Mouse (Mus musculus) spleen, embryonic (tissue): Measurements from ENCODE around the gene Wbp2.
"Not testable (repeated sequence)": the region's sequence is repeated elsewhere in the genome, so short reads cannot be mapped to it uniquely, and the experiment has no call there.

Experiments
- CTCF ChIA-PET: fragments of 350-600 bp; sonication (Branson Sonifier 250); formaldehyde crosslinking; loops from one replicate; lab custom pipeline; 2022; lab: Charles Lee

Gene Wbp2

GRCm38 (mm10) chr11:116086258-116087193, at the start of gene Wbp2:
Gene Wbp2, minus strand, starts transcription at chr11:116086995.
- CTCF ChIA-PET, result interaction anchor here (0.6 kb wide), 1 partner anchor 12 kb away, joined by 4 read pairs; no protein-coding TSS in a partner anchor

- CTCF ChIA-PET, result interaction anchor here (0.5 to 0.7 kb wide), 2 partner anchors 60 to 109 kb away, joined by 3 to 5 read pairs; no protein-coding TSS in a partner anchor
These were observed 47.4 kb upstream of the Wbp2 start for GRCm38 (mm10) chr11:116134171-116134570.

GRCm38 (mm10) chr11:116133497-116133896, 46.7 kb upstream of the Wbp2 start:
- CTCF ChIA-PET, result no interaction called here

DNA sequence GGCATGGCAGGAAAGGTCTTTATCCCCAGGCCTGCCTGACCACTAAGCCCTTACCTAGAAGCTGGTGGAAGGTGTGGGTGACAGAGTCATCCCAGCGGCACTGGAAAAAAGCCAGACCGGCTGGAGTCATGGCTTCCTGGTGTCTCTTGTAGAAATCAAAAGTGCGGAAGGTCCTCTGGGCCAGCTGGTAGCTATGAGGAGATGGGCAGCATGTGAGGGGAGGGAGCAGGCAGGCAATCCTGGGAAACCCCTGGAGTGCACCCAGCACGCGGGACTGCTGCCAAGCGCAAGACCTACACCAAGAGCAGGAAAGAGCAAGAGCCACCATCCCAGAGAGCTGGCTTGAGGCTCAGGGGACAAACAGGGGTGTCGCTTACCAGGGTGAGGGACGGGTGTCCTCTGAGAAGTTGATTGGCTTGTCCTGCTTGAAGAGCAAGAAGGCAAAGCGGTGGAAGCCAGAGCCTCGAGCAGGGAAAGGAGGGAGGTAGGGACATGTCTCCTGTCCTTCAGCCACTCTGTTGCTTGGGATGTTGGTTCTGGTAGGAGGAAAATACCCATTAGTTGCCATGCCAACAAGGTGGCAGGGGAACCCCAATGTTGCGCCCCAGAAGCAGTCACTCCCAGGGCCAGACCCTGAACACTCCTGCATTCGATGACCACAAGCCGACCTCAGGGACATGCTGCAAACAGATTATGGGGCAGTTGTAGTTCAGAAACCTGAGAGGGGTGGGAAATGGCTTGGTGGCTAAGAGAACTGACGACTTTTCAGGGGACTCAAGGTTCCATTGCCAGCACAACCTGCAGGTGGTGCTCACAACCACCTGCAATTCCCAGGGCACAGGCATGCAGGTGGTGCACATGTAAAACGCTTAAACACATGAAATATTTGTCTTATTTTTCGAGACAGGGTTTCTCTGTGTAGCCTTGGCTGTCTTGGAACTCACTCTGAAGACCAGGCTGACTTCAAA, 45.9 kb upstream of the Wbp2 start:
- CTCF ChIA-PET, result interaction anchor here (0.6 kb wide), 1 partner anchor 1084 kb away, joined by 3 read pairs; no protein-coding TSS in a partner anchor

GRCm38 (mm10) chr11:116131349-116132170, 44.8 kb upstream of the Wbp2 start:
- CTCF ChIA-PET, result no interaction called here

DNA sequence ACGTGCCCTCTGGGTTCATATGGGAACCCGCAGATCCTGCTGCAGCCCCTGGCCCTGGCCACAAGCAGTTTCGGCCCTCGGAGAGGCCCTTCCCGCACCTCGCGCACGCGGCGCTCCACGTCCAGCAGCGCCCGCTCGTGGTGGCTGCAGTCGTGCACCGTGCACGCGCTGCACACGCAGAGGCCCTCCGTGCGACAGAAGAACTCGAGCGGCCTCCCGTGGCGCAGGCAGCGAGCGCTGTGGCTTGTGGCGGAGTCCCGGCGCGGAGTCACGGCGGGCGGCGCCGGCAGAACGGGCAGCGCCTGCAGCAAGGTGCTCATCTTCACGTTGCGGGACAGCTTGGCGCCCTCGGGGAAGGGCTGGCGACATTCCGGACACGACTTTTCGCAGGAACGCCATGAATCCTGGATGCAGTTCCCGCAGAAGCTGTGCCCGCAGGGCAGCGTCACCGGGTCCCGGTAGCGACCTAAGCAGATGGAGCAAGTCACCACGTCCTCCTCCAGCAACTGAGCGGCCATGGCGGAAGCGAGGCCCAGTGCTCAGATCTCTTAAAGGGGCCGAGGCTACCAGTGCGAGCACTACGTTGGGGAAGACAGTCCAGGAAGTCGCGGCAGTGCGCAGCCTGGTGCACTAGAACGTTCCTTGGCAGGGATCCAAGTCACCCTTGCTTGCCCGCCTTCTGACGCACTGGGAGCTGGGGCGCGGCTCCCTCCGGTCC, 43.9 kb upstream of the Wbp2 start, which contains the start of gene Trim65:
Trim65 (minus strand) TSS at position 641 of the 718 bp plus-strand sequence.
- CTCF ChIA-PET, result no interaction called here

DNA sequence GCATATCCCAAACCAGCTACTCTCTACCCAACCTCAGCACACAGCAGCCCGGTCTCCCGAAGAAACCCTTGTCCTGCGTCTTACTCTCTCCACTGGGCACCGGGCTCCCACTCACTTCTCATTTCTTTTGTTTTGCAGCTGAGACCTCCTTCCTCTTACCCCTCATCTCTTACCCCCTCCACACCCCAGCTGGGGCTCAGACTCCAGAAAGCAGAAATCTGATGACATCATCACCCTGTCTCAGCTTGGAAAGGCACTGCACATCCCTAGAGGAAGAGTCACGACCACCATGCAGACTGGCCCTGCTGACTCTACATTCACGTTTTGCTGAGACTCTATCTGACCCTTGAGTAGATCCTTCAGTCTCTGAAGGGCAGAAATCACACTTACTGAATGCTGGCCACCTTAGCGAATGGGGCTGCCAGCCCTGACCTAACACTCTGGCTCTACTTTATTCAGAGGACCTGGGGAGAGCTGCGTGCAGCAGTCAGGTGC, 43.2 kb upstream of the Wbp2 start:
- CTCF ChIA-PET, result no interaction called here

GRCm38 (mm10) chr11:116129091-116129790, 42.4 kb upstream of the Wbp2 start:
- CTCF ChIA-PET, result no interaction called here

DNA sequence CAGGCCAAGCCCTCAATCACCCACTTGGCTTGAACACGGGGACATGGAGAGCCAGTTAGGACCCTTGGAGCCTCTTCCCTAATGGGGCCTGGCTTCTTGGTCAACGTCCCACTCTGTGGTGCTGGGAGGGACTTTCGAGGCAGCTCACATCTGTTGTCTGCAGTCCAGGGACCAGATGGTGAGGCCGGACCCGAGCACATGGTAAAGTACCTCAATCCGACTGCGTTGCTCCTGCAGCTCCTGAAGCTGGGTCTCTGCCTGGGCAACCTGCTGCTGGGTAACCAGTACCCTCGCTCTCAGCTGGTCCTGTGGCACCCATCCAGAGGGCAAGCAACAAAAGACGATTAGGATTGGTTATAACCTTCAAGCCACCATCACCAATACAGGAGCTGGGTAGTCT, 41.2 kb upstream of the Wbp2 start:
- CTCF ChIA-PET, result no interaction called here

DNA sequence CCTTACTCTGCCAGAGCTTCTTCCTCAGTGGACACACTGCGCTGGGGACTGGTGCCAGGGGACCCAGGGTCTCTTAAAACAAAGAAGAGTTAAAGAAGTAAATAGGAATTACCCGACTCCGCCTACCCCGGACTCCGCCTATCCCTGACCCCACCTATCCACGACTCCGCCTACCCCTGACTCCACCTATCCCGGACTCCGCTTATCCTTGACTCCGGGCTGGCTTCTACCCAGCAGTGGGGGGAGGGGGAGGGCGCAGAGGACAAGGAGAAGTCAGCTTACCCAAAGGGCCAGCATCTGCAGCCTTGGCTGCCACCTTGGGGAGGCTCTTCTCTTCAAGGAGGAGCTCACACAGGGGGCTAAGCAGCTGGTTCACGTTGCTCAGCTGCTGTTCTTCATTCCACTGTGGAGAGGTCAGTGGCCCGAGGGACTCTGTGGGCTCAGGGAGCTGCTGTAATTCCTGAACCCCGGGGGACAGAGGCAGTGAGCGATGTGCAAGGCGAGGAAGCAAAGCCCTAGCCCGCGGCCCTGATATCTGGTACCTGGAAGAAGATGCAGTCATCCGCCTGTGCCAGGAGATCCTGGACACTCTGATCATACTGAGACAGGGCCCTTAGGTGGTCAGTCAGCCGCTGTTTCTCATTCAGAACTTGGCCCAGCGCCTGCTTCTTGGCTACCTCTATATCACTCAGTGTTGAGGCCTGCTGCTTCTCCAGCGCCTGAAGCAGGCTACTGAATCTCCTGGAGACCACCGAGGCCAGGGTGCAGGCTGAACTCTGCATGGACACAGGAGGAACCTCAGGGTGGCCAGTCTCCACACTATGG, 40.6 kb upstream of the Wbp2 start, which contains the start of gene Trim47:
Trim47 (minus strand) TSS at position 55 of the 825 bp plus-strand sequence.
- CTCF ChIA-PET, result no interaction called here

DNA sequence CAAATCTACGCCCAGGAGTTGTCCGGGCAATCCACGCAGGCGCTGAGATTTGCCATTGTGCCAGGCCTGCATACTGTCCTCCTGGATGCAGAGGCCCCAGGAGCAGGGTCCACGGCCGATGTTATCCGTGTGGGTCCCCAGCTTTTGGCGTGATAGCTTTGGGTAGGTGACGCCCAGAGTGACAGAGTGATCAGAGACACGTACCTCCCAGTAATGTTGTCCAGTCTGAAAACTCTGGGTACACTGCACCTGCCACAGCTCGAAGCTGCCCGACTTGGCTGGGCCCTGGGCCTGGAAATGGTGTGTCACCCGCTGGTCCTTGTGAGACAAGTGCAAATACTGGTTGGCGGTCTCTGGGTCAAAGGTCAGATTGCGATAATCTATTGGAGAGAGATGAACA, 39.5 kb upstream of the Wbp2 start:
- CTCF ChIA-PET, result no interaction called here

- CTCF ChIA-PET, result not testable (repeated sequence)
These were observed 35.0 kb upstream of the Wbp2 start for GRCm38 (mm10) chr11:116121731-116122245.

DNA sequence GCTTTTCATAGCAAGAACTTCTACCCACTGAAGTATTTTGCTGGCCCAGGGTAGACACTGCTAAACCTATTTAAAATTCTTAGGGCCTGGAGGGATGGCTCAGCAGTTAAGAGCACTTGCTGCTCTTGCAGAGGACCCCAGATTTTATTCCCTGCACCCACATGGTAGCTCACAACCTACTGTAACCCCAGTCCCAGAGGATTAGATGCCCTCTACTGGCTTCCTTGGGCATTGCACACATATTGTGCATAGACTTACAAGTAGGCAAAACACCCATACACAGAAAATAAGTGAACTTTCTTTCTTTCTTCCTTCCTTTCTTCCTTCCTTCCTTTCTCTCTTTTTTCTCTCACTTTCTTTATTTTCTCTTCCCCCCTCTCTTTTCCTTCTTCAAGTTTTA, 31.0 kb upstream of the Wbp2 start:
- CTCF ChIA-PET, result interaction anchor here (0.6 kb wide), 1 partner anchor 177 kb away, joined by 7 read pairs; no protein-coding TSS in a partner anchor

- CTCF ChIA-PET, result no interaction called here
These were observed 30.4 kb upstream of the Wbp2 start for GRCm38 (mm10) chr11:116117241-116117640.

DNA sequence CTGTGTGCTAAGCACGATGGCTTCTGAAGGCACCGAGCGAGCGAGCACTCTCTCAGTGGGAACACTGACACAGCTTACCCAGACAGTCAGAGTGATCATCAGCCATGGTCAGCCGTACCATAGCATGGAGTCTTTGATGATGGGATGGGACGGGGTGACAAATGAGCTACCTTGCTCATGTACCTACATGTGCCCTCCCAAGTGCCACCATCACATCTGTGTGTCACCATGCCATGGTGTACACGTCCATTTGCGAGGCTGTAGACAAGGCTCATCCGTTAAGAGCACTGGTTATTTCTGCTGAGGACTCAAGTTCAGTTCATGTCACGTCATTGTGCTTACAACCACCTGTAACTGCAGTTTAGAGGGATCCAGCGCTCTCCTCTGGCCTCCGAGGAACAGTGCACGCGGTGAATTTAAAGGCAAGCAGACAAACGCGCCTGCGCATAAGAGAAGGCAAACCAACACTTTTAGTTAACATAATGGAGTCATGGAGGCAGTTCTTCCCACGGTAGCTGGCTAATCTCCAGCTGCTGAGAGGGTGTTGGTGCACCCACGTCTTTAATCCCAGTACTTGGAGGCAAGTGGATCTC, 24.9 kb upstream of the Wbp2 start:
- CTCF ChIA-PET, result interaction anchor here (1.1 kb wide), 1 partner anchor 11 kb away, joined by 3 read pairs; no protein-coding TSS in a partner anchor

DNA sequence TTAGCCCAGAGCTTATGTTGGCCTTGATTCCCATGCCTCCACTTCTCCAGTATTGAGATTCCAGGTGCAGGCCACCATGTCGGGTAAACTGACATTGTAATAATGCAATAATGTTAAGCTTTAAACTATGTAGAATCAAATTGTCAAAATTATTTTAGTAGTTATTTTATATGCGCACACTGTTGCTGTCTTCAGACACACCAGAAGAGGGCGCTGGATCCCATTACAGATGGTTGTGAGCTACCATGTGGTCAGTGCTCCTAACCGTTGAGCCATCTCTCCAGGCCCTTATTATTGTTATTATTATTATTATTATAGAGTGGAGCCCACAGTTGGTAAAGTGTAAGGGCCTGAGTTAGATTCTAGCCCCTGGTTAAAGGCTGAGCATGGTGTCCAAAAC, 24.3 kb upstream of the Wbp2 start:
- CTCF ChIA-PET, result no interaction called here

DNA sequence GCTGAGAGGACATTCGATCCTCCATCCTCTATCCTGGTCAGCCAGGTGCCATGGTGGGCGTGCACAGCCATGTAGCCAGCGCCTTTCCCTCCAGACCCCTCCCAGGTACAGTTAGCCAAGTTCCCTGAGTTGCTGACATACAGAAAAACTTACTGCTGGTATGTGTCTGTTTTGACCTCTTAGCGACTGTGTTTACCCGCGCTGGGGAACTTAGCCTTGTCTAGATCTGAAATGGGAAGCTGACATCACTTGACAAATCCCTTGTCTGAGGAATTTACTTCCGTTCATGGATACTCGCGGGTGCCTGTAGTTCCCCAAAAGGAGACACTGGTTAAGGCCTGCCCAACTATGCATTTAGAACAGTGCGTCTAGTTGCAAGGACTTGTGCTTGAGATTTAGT, 23.7 kb upstream of the Wbp2 start:
- CTCF ChIA-PET, result no interaction called here

- CTCF ChIA-PET, result no interaction called here
These were observed 23.3 kb upstream of the Wbp2 start for GRCm38 (mm10) chr11:116110131-116110530.
